Mouse (Mus musculus): Measurements from ENCODE around the gene Dio1.
A peak's percentile ranks its signal among the peaks of the same experiment; 100 is the strongest.

The Dio1 gene

GRCm38 (mm10) chr4:107299779-107300340 lies 7.1 kb downstream of the Dio1 start:
- DNase-seq = no peak

DNA sequence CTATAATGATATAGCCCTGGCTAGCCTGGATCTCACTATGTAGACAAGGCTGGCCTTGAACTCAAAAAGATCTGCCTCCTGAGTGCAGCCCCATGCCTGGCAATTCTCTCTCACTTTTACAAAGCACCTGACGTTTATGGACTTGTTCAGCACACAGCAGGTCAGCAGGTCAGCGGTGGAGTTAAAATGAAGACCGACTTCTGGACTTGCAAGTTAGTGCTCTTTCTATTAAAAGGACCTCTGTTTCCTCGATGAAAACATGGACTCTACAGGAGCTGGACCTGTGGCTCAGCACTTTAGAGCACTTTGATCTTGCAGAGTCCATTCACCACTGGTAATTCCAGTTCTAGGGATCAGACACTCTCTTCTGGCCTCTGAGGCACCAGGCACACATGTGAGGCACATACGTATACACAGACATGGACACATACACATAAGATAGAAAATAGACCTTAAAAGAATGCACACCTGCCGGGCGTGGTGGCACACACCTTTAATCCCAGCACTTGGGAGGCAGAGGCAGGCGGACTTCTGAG lies 8.8 kb downstream of the Dio1 start:
- DNase-seq = no peak

- no peak for DNase-seq
These were observed 14.7 kb downstream of the Dio1 start for GRCm38 (mm10) chr4:107292273-107292662.

DNA sequence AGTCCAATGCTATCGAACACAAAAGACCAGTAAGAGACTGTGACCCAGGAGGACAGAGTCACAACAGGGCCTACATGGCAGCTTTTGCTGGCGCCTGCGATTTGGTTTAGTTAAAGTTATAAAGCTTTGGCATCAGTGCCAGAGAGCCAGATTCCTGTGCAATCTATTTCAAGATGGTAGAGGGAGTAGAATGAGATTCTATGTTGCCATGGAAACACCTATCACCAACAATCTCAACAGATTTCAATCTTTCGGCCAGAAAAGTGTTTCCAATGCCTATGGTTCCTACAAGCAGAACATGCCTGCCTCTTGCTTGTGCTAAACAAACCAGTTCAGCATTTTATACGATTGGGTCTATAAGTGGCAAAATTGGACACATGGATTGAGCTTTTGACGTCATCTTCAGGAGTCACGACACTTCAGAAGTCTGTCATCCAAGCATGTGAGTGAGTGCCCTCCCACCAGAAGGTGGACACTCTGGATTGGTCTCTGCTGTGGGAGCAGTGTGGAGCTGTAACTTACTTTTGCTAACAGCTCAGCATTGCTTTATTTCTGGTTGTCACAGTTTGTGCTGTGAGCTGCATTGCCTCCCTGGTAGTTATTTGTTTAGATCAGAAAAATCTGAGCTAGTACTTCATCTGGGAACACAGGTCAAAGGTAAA lies 15.2 kb downstream of the Dio1 start:
- no peak for DNase-seq

GRCm38 (mm10) chr4:107287517-107287916 lies 19.5 kb downstream of the Dio1 start:
- no peak for DNase-seq

DNA sequence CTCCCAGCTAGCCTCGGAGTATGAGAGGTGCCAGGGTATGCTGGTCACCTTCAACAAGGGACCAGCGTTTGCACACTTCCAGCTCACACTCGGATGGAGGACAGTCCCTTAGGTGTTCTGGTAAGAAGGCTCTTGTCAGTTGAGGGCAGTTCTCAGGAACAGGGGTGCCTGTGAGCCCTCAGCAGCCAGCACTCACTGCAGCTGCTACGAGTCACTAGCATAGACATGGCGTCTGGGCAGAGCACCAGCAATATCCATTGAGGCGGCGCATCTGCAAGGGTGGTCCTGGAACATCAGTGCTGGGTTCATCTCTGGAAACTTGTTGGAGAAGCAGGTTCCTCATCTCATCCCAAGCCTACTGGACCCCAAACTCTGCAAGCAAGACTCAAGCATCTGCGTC lies 20.6 kb downstream of the Dio1 start:
- no peak for DNase-seq

DNA sequence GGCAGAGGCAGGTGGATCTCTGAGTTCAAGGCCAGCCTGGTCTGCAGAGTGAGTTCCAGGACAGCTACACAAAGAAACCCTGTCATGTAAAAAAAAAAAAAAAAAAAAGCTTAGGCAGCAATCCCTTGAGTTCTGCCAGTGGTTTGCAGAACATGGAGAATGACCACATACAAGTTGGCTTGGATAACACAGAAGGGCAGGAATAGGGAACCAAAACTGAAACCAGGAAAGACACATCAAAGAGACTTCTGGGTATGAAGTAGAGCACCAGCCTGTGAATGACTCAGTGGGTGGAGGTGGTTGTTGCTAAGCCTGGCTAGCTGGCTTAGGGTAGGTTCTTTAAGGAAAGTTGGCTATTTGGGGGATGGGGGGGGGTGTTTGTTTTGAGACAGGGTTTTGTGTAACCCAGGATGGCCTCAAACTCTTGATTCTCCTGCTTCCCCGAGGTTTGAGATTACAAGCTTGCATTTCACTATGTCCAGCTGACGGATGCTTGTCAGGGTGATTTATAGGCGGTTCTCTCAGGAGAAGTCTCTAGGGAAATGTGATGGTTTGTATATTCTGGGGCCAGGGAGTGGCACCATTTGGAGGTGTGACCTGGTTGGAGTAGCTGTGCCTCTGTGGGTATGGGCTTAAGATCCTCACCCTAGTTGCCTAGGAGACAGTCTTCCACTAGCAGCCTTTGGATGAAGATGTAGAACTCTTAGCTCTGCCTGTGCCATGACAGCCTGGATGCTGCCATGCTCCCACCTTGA lies 21.3 kb downstream of the Dio1 start:
- DNase-seq = no peak

GRCm38 (mm10) chr4:107280843-107281475 lies 26.0 kb downstream of the Dio1 start:
- no peak for DNase-seq

- no peak for DNase-seq
These were observed 28.7 kb downstream of the Dio1 start for GRCm38 (mm10) chr4:107278188-107278707.

- no peak for DNase-seq
These were observed 32.5 kb downstream of the Dio1 start for GRCm38 (mm10) chr4:107274511-107274910.

- no peak for DNase-seq
These were observed 33.3 kb downstream of the Dio1 start for GRCm38 (mm10) chr4:107273683-107274082.

DNA sequence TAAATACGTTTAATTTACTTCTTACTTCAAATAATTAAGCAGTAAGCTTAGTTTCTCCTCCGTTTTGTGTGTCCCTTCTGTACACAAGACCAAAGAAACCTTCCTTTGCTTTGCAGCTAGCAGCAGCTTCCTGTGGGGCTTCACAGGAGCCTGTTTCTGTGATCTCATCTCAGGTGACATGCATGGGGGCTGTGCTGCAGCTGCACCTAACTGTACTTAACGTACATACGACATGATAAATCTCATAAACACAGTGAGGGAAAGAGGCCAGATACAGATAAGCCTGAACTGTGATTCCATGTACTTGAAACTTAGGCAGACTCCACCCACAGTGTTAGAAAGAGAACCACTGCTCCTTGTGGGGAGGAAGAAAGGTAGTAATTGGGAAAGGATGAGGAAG lies 47.0 kb downstream of the Dio1 start:
- no peak for DNase-seq

GRCm38 (mm10) chr4:107254414-107254813 lies 52.6 kb downstream of the Dio1 start:
- no peak for DNase-seq

GRCm38 (mm10) chr4:107253125-107254091 lies 53.6 kb downstream of the Dio1 start, which contains the start of the genes Lrrc42 and Hspb11:
Lrrc42 (minus strand) TSS chr4:107253532.
Hspb11 (plus strand) TSS chr4:107253593.
- DNase-seq = peak; percentile 93

GRCm38 (mm10) chr4:107252522-107252921 lies 54.4 kb downstream of the Dio1 start:
- DNase-seq = peak; percentile 23

GRCm38 (mm10) chr4:107250494-107250893 lies 56.5 kb downstream of the Dio1 start:
- DNase-seq = peak; percentile 20

GRCm38 (mm10) chr4:107249471-107249870 lies 57.5 kb downstream of the Dio1 start:
- DNase-seq = no peak

DNA sequence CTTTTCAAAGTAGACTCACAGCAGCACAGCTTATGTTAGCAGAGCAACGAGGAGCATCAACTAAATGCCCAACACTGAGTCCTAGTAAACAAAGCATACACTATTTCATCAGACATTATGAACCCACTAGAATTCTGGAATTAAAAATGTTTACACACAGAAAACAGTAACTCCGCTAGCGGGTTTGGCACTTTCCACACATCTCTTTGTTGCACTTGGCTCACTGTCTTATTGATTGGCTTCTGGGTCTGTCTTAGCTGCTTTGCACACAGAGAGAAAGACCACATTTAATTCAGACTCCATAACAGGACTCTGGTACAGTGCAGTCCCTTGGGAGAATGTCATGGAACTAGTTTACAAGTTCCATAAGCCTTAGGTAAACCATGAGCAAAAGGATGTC lies 58.9 kb downstream of the Dio1 start:
- DNase-seq = no peak

GRCm38 (mm10) chr4:107247110-107247509 lies 59.9 kb downstream of the Dio1 start:
- DNase-seq = no peak

DNA sequence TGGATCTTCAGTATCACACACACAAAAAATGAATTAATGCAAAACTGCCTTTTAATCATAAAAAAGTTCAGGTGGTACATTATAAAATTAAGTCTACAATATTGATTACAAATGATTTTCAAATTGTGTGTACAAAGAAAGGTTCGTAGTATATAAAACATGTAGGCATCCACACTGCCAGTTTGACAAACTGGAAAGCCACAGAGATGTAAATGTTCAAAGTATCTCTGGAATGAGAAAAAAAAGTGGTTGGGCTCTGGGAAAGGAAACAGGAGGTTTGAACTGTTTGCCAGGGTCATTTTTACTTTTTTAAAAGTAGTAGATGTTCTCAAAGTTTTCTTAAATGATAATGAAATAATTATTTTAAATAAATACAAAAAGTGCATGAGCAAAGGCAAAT lies 60.9 kb downstream of the Dio1 start:
- DNase-seq = no peak

DNA sequence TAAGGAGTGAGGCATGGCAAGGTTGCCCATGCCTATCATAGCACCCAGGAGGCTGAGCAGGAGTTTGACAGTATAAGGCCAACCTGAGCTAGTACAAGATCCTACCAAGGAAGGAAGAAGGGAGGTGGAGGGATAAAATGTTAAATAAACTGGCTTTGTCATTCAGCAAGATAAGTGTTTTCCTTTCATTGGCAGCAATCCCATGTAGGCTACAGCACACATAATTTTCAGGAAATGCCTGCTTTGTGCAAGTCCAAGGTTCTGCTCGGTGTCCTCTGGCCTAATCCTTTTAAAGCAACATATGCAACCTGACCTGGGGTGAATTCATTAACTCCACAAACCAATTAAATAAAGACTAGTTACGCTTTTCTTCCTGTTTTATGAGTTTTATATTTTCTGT lies 61.6 kb downstream of the Dio1 start:
- no peak for DNase-seq

Measured in cerebellum, adult 11 months (tissue).